In the genomic region with DNA sequence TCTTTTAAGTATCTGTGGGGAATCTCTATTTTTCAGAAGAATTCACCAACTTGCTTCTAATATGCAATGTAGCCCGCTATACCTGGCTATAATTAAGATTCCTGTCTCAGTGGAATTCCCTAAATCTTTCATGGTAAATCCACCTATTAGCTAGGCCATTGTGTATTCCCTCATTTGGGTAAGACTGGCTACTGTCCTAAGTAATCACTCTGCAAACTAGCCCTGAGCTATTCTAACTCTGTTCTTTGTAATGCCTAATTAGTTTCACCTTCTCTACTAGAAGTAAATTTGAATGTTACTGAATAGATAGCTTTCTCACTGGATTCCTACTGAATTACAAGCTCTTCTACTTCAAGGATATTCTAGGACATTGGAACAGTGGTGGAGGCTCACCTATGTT, we compare ENCODE assay signal across 31 mouse cellular contexts. TPM values are rescaled to one million over a fixed set of nuclear protein-coding genes. Genes with fewer than 3 reads are reported as not detected.
DNase-seq lines count a peak whose midpoint lies in the region; ATAC-seq and TF ChIP-seq lines count a peak whose summit lies in the region.
"Had no signal": no experiment of that assay in that cellular context is flagged by ENCODE, and none has a peak within 500 bp of the region (broad histone marks: within the 10 kb centered on the region; RNA-seq: fewer than 3 reads in every experiment).

No protein-coding gene starts in this region.

- WGBS in midbrain, embryonic 16.5 days = 16% methylated on average over 1 of the region's 1 CpGs
- 15% methylated on average over 1 of the region's 1 CpGs for WGBS in intestine, embryonic 16.5 days

- H3K4me3 ChIP-seq in ES-E14 (ENCODE audit: insufficient read depth in 1 of 2, low read depth in 1 of 2, low read length in 2 of 2, poor library complexity in 1 of 2, severe bottlenecking in 1 of 2) = no peak overlapping the region
- H3K4me3 ChIP-seq in midbrain, embryonic 16.5 days (ENCODE audit: low read depth, low read length) = no peak overlapping the region
- H3K4me3 ChIP-seq in intestine, embryonic 16.5 days (ENCODE audit: low read length) = no peak overlapping the region

- in situ Hi-C loops in ES-E14 (cut with MboI; ENCODE audit: low sequenced_read_pairs in 2 of 2, unreplicated experiment in 2 of 2) = no loop called here

- H3K9ac ChIP-seq in ES-E14 (ENCODE audit: insufficient read depth, low read depth, low read length, poor library complexity, severe bottlenecking) = no peak overlapping the region
- no peak overlapping the region for H3K9ac ChIP-seq in midbrain, embryonic 16.5 days (ENCODE audit: low read depth, low read length)
- no peak overlapping the region for H3K9ac ChIP-seq in intestine, embryonic 16.5 days (ENCODE audit: low read depth, low read length)

- H3K27me3 ChIP-seq in midbrain, embryonic 16.5 days (ENCODE audit: control insufficient read depth, insufficient read depth, low read depth, low read length) = no peaks in the 10 kb centered on the region
- no peaks in the 10 kb centered on the region for H3K27me3 ChIP-seq in intestine, embryonic 16.5 days (replicated peaks; ENCODE audit: control insufficient read depth, insufficient read depth, low read length)
- H3K27me3 ChIP-seq: CH12.LX, Patski had no signal

- no peaks in the 10 kb centered on the region for H3K9me3 ChIP-seq in ES-E14 (ENCODE audit: control insufficient read depth, insufficient read depth, low read depth, low read length)
- peaks cover 28% of the 10 kb centered on the region for H3K9me3 ChIP-seq in midbrain, embryonic 16.5 days (replicated peaks; ENCODE audit: control insufficient read depth, low read length, poor library complexity, severe bottlenecking)
- H3K9me3 ChIP-seq in intestine, embryonic 16.5 days (ENCODE audit: control insufficient read depth, low read length) = no peaks in the 10 kb centered on the region; the same call in 1 of the 2 replicates

- ATAC-seq in midbrain, embryonic 16.5 days = no peak
- ATAC-seq in intestine, embryonic 16.5 days = no peak
- ATAC-seq: activated CD4-positive, CD25-positive, alpha-beta regulatory T cell, adult 4 months; CD4-positive, CD25-positive, alpha-beta regulatory T cell, adult 4 months; Patski had no signal

- H3K4me1 ChIP-seq in ES-E14 (ENCODE audit: control insufficient read depth in 2 of 2, insufficient read depth in 2 of 2, low read length in 2 of 2, poor library complexity in 1 of 2) = 0 out of 4 replicates have a peak, but pooled peaks cover 0 to 2% of the 10 kb centered on the region in 2 experiments
- H3K4me1 ChIP-seq in midbrain, embryonic 16.5 days (ENCODE audit: control insufficient read depth, insufficient read depth, low read length) = no peaks in the 10 kb centered on the region
- H3K4me1 ChIP-seq in intestine, embryonic 16.5 days (ENCODE audit: control insufficient read depth, insufficient read depth, low read length) = no peaks in the 10 kb centered on the region

- no peak overlapping the region for H3K4me2 ChIP-seq in midbrain, embryonic 16.5 days (ENCODE audit: low read length)
- H3K4me2 ChIP-seq in intestine, embryonic 16.5 days (ENCODE audit: low read depth, low read length) = no peak overlapping the region

- DNase-seq in ES-CJ7 (ENCODE audit: low read depth, low spot score) (peak; percentile 10), ES-E14 (ENCODE audit: low read depth, low spot score) (peak; percentile 0), R1 (ENCODE audit: low read depth, low spot score) (peak; percentile 52), ZHBTc4 (ENCODE audit: low read depth, low spot score) (peak; percentile 43)
- no peak for DNase-seq in urinary bladder, postnatal 4 days (ENCODE audit: low spot score in 2 of 2)
- no peak for DNase-seq in cerebellum, adult 11-12 months
- DNase-seq: adrenal gland, adult 2 months; adrenal gland, adult 8-10 months; adrenal gland, postnatal 10 days; adrenal gland, postnatal 14 days; adrenal gland, postnatal 25 days; adrenal gland, postnatal 36 days; B cell, adult 2 months; cerebellum, adult 11 months; cerebellum, adult 18-20 months; cerebellum, adult 2 months; cerebellum, adult 8-10 months; cerebellum, adult 9-10 months; cerebellum, adult 9-11 months had no signal

- no peaks in the 10 kb centered on the region for H3K36me3 ChIP-seq in ES-E14 (ENCODE audit: control insufficient read depth, insufficient read depth, low read length, poor library complexity, severe bottlenecking)
- no peaks in the 10 kb centered on the region for H3K36me3 ChIP-seq in midbrain, embryonic 16.5 days (ENCODE audit: control insufficient read depth, insufficient read depth, low read length)
- no peaks in the 10 kb centered on the region for H3K36me3 ChIP-seq in intestine, embryonic 16.5 days (ENCODE audit: control insufficient read depth, insufficient read depth, low read length)
- H3K36me3 ChIP-seq: G1E had no signal

- no peak overlapping the region for H3K27ac ChIP-seq in ES-E14 (ENCODE audit: insufficient read depth, low read depth, low read length, poor library complexity, severe bottlenecking)
- no peak overlapping the region for H3K27ac ChIP-seq in midbrain, embryonic 16.5 days (ENCODE audit: low read length)
- H3K27ac ChIP-seq in intestine, embryonic 16.5 days (ENCODE audit: low read length) = no peak overlapping the region

TF ChIP-seq in ES-E14, 5 proteins besides CTCF, POLR2A, EP300 and RAD21:
- no peak for TF ChIP-seq ZC3H11A (IDR thresholded peaks at IDR 0.05; ENCODE audit: borderline replicate concordance, low read depth, low read length)

RNA-seq across cellular contexts. Expression of gene Scgb2b24, which starts 49.2 kb away (rescaled TPM):
- not detected in 2 replicates for total RNA-seq in ES-E14 (2012; rRNA removed)
- polyA plus RNA-seq in midbrain, embryonic 16.5 days (2015; fragmentation: Nextera tagmentation; extraction: Ambion mirVana) = not detected in 2 replicates
- polyA plus RNA-seq in intestine, embryonic 16.5 days (2015; fragmentation: Nextera tagmentation; extraction: Ambion mirVana) = not detected in 2 replicates
- total RNA-seq: adrenal gland, adult 18-20 months; adrenal gland, adult 2 months; adrenal gland, adult 8-10 months; adrenal gland, postnatal 10 days; adrenal gland, postnatal 14 days; adrenal gland, postnatal 25 days; adrenal gland, postnatal 36 days; adrenal gland, postnatal 4 days; CH12.LX; MEL had no signal
- polyA plus RNA-seq: activated CD4-positive, CD25-positive, alpha-beta regulatory T cell, adult 4 months; adrenal gland, adult 2 months; brain, embryonic 14.5 days; C2C12; CD4-positive, CD25-positive, alpha-beta regulatory T cell, adult 4 months; cerebellum, adult 2 months; G1E; Patski had no signal

RNA-seq across cellular contexts. Expression of gene Scgb1b24, which starts 53.7 kb away (rescaled TPM):
- not detected in 2 replicates for total RNA-seq in ES-E14 (2012; rRNA removed)
- not detected in 2 replicates for polyA plus RNA-seq in midbrain, embryonic 16.5 days (2015; fragmentation: Nextera tagmentation; extraction: Ambion mirVana)
- not detected in 2 replicates for polyA plus RNA-seq in intestine, embryonic 16.5 days (2015; fragmentation: Nextera tagmentation; extraction: Ambion mirVana)
- total RNA-seq: adrenal gland, adult 18-20 months; adrenal gland, adult 2 months; adrenal gland, adult 8-10 months; adrenal gland, postnatal 10 days; adrenal gland, postnatal 14 days; adrenal gland, postnatal 25 days; adrenal gland, postnatal 36 days; adrenal gland, postnatal 4 days; CH12.LX; G1E; MEL had no signal
- polyA plus RNA-seq: activated CD4-positive, CD25-positive, alpha-beta regulatory T cell, adult 4 months; adrenal gland, adult 2 months; brain, embryonic 14.5 days; C2C12; CD4-positive, CD25-positive, alpha-beta regulatory T cell, adult 4 months; cerebellum, adult 2 months; G1E; Patski had no signal

Comparison
In these comparisons a context has a peak if more than half of its experiments do, and no peak if none do; other contexts are left out.
1. DNase-seq: peak in ES-CJ7 (single experiment), ES-E14 (single experiment), R1 (single experiment) and ZHBTc4 (single experiment); none in urinary bladder, postnatal 4 days (0 of 2) and cerebellum, adult 11-12 months (single experiment).